Mouse (Mus musculus): ENCODE measurements around the gene Smcr8. TPM values are rescaled to one million over a fixed set of nuclear protein-coding genes. Genes with fewer than 3 reads are reported as not detected.

Gene Smcr8
- polyA plus RNA-seq, 1 experiment from 2014 or later = 8.0 TPM

DNA sequence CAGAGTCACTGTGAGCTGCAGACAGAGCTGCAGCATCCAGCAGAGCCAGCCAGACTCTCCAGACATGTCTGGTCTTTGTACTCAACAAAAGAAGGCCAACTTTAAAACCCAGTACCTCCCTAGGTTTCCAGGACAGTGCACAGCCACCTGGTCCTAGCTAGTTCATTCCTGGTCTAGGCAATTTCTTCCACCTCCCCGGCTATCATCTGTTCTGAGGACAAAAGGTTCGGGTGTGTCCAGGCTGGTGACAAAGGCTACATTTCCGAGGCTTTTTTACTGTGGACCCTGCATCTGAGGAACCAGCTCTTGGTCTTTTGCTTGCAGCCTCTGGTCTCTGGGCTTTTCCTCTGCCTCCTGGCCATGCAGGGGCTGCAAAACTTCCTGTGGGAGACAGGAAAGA, 37.0 kb upstream of the Smcr8 start:
- 77% methylated on average over 3 of the region's 3 CpGs for WGBS
- Histone ChIP-seq H3K36me3 (ENCODE audit: control insufficient read depth, insufficient read depth, low read length) (peaks cover 35% of the 10 kb centered on the region), H3K9ac (replicated peaks; ENCODE audit: low read depth, low read length) (no peak overlapping the region), H3K4me2 (ENCODE audit: low read depth, low read length) (no peak overlapping the region), H3K4me3 (ENCODE audit: low read depth, low read length) (no peak overlapping the region), H3K4me1 (ENCODE audit: control insufficient read depth, insufficient read depth, low read length) (no peaks in the 10 kb centered on the region), H3K9me3 (ENCODE audit: control insufficient read depth, low read length) (no peaks in the 10 kb centered on the region), H3K27me3 (ENCODE audit: control insufficient read depth, insufficient read depth, low read length) (no peaks in the 10 kb centered on the region), H3K27ac (ENCODE audit: low read depth, low read length) (no peak overlapping the region)
- ATAC-seq (ENCODE audit: low read depth) = no peak

DNA sequence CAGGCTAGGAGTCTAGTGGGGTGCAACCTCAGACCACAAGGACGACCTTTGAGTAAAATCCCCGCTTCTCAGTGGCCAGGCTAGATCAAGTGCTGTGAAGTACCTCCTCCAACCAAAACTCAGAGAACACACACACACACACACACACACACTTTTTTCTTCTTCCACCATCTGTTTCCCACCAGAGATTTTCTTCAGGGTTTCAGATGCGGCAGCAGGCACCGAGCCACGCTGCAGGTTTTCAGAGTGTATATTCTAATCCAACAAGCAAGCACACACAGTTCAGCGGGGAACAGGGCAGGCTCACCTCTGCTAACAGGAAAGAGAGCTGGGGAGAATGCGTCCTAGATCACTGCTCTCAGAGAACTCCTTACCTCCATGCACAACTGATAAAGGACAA, 21.8 kb upstream of the Smcr8 start:
- ATAC-seq (ENCODE audit: low read depth) = no peak
- Histone ChIP-seq H3K36me3 (ENCODE audit: control insufficient read depth, insufficient read depth, low read length) (peaks cover 21% of the 10 kb centered on the region; the same call in 1 of the 2 replicates), H3K4me1 (ENCODE audit: control insufficient read depth, insufficient read depth, low read length) (no peaks in the 10 kb centered on the region), H3K4me3 (ENCODE audit: low read depth, low read length) (no peak overlapping the region), H3K9ac (replicated peaks; ENCODE audit: low read depth, low read length) (no peak overlapping the region), H3K9me3 (ENCODE audit: control insufficient read depth, low read length) (no peaks in the 10 kb centered on the region), H3K27me3 (ENCODE audit: control insufficient read depth, insufficient read depth, low read length) (no peaks in the 10 kb centered on the region), H3K4me2 (ENCODE audit: low read depth, low read length) (no peak overlapping the region), H3K27ac (ENCODE audit: low read depth, low read length) (no peak overlapping the region)
- 96% methylated on average over 7 of the region's 7 CpGs for WGBS

DNA sequence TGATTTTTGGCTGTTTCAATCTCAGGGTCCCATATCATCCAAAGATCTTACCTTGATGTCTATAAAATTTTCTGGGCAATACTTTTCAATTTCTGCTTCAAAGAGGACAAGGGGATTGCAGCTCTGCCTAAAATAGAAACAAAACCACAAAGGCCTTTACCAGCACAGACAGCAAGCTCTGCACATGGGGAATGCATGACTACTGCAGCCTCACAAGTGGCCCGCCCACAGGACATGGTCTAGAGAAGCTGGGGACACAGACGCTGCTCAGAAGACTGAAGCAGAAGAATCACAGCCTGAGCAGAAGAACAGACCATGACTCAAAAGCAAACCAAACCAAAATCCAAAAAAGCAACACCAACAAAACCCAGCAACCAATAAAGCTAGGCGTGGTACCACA, 15.6 kb upstream of the Smcr8 start:
- Histone ChIP-seq H3K27ac (ENCODE audit: low read depth, low read length) (no peak overlapping the region), H3K4me2 (ENCODE audit: low read depth, low read length) (no peak overlapping the region), H3K4me1 (ENCODE audit: control insufficient read depth, insufficient read depth, low read length) (no peaks in the 10 kb centered on the region), H3K36me3 (ENCODE audit: control insufficient read depth, insufficient read depth, low read length) (peaks cover 4% of the 10 kb centered on the region; the same call in 1 of the 2 replicates), H3K9ac (replicated peaks; ENCODE audit: low read depth, low read length) (no peak overlapping the region), H3K27me3 (ENCODE audit: control insufficient read depth, insufficient read depth, low read length) (no peaks in the 10 kb centered on the region), H3K9me3 (ENCODE audit: control insufficient read depth, low read length) (no peaks in the 10 kb centered on the region), H3K4me3 (ENCODE audit: low read depth, low read length) (no peak overlapping the region)
- 97% methylated on average over 3 of the region's 3 CpGs for WGBS
- no peak for ATAC-seq (ENCODE audit: low read depth)

DNA sequence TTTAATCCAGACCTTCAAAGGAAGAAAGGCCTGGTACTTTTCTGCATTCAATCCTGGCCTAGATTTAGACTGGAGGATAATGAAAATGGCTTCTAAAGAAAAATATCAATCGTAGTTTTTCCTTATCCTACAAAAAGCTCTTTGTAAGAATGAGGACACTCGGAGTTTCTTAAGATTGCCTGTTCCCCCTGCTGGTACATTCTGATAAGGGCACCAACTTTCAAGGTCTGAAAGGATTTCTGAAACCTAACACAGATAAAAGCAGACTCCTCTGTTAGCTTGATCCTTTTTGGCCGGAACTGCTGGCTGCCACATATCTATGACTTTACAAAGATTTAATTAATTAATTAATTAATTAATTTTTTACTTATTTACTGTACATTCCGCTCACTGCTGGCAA, 10.4 kb upstream of the Smcr8 start:
- 96% methylated on average over 4 of the region's 4 CpGs for WGBS
- no peaks in the 10 kb centered on the region for H3K9me3 ChIP-seq (ENCODE audit: control insufficient read depth, low read length)
- no peaks in the 10 kb centered on the region for H3K4me1 ChIP-seq (ENCODE audit: control insufficient read depth, insufficient read depth, low read length)
- no peak overlapping the region for H3K4me3 ChIP-seq (ENCODE audit: low read depth, low read length)
- H3K27me3 ChIP-seq (ENCODE audit: control insufficient read depth, insufficient read depth, low read length) = no peaks in the 10 kb centered on the region
- ATAC-seq (ENCODE audit: low read depth) = no peak
- no peak overlapping the region for H3K4me2 ChIP-seq (ENCODE audit: low read depth, low read length)
- H3K27ac ChIP-seq (ENCODE audit: low read depth, low read length) = no peak overlapping the region
- no peak overlapping the region for H3K9ac ChIP-seq (replicated peaks; ENCODE audit: low read depth, low read length)
- H3K36me3 ChIP-seq (ENCODE audit: control insufficient read depth, insufficient read depth, low read length) = no peaks in the 10 kb centered on the region

DNA sequence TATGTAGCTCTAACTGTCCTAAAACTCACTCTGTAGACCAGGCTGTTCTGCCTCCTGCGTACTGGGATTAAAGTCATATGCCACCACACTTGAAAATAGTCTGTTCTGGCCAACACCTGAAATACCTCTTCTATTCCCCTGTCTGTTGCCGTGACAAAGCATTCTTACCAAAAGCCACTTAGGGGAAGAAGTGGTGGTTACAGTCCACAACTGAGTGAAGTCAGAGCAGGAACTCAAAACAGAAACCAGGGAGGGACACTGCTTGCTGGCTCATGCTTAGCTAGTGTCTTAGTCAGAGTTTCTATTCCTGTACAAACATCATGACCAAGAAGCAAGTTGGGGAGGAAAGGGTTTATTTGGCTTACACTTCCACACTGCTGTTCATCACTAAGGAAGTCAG, 8.0 kb upstream of the Smcr8 start:
- Histone ChIP-seq H3K27ac (ENCODE audit: low read depth, low read length) (no peak overlapping the region), H3K9ac (replicated peaks; ENCODE audit: low read depth, low read length) (no peak overlapping the region), H3K27me3 (ENCODE audit: control insufficient read depth, insufficient read depth, low read length) (no peaks in the 10 kb centered on the region), H3K4me3 (ENCODE audit: low read depth, low read length) (no peak overlapping the region), H3K4me1 (ENCODE audit: control insufficient read depth, insufficient read depth, low read length) (no peaks in the 10 kb centered on the region), H3K4me2 (ENCODE audit: low read depth, low read length) (no peak overlapping the region), H3K36me3 (ENCODE audit: control insufficient read depth, insufficient read depth, low read length) (no peaks in the 10 kb centered on the region), H3K9me3 (ENCODE audit: control insufficient read depth, low read length) (no peaks in the 10 kb centered on the region)
- ATAC-seq (ENCODE audit: low read depth) = no peak
- WGBS = 96% methylated on average over 2 of the region's 2 CpGs

DNA sequence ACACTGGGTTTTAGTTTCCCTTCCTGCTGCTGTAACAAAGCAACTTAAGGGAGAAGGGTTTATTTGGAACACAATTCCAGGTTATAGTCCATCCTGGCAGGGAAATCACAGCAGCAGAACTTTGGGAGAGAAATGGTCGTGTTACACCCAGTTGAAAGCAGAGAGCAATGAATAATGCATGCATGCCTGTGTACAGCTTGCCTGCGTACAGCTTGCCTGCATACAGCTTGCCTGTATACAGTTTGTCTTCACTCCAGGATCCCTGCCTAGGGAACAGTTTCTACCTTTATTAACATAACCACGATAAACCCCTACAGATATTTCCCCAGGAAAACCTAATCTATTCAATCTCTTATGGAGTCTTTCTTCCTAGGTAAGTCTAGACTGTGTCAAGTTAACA, 6.5 kb upstream of the Smcr8 start:
- H3K27ac ChIP-seq (ENCODE audit: low read depth, low read length) = no peak overlapping the region
- H3K9me3 ChIP-seq (ENCODE audit: control insufficient read depth, low read length) = no peaks in the 10 kb centered on the region
- H3K4me1 ChIP-seq (ENCODE audit: control insufficient read depth, insufficient read depth, low read length) = peaks cover 8% of the 10 kb centered on the region; the same call in 1 of the 2 replicates
- H3K9ac ChIP-seq (replicated peaks; ENCODE audit: low read depth, low read length) = no peak overlapping the region
- WGBS = 72% methylated on average over 3 of the region's 3 CpGs
- H3K4me3 ChIP-seq (ENCODE audit: low read depth, low read length) = no peak overlapping the region
- H3K4me2 ChIP-seq (ENCODE audit: low read depth, low read length) = no peak overlapping the region
- H3K27me3 ChIP-seq (ENCODE audit: control insufficient read depth, insufficient read depth, low read length) = no peaks in the 10 kb centered on the region
- ATAC-seq (ENCODE audit: low read depth) = no peak
- H3K36me3 ChIP-seq (ENCODE audit: control insufficient read depth, insufficient read depth, low read length) = no peaks in the 10 kb centered on the region

DNA sequence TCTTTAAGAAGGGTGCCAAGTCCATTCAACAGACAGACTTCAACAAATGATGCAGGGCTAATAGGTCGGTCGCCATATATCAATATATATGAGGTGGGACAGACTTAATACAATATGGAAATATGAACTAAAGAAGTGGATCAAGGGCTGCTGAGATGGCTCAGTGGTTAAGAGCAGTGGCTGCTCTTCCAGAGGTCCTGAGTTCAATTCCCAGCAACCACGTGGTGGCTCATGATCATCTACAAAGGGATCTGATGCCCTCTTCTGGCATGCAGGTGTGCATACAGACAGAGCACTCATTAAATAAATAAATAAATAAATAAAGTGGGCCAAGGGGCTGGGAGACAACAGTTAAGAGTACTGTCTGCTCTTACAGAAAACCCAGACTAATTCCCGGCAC, 5.2 kb upstream of the Smcr8 start:
- H3K4me2 ChIP-seq (ENCODE audit: low read depth, low read length) = no peak overlapping the region
- H3K27me3 ChIP-seq (ENCODE audit: control insufficient read depth, insufficient read depth, low read length) = no peaks in the 10 kb centered on the region
- ATAC-seq (ENCODE audit: low read depth) = no peak
- H3K27ac ChIP-seq (ENCODE audit: low read depth, low read length) = no peak overlapping the region
- peaks cover 14% of the 10 kb centered on the region; the same call in 1 of the 2 replicates for H3K4me1 ChIP-seq (ENCODE audit: control insufficient read depth, insufficient read depth, low read length)
- 77% methylated on average over 4 of the region's 4 CpGs for WGBS
- H3K9ac ChIP-seq (replicated peaks; ENCODE audit: low read depth, low read length) = no peak overlapping the region
- no peaks in the 10 kb centered on the region for H3K9me3 ChIP-seq (ENCODE audit: control insufficient read depth, low read length)
- H3K4me3 ChIP-seq (ENCODE audit: low read depth, low read length) = no peak overlapping the region
- H3K36me3 ChIP-seq (ENCODE audit: control insufficient read depth, insufficient read depth, low read length) = no peaks in the 10 kb centered on the region

DNA sequence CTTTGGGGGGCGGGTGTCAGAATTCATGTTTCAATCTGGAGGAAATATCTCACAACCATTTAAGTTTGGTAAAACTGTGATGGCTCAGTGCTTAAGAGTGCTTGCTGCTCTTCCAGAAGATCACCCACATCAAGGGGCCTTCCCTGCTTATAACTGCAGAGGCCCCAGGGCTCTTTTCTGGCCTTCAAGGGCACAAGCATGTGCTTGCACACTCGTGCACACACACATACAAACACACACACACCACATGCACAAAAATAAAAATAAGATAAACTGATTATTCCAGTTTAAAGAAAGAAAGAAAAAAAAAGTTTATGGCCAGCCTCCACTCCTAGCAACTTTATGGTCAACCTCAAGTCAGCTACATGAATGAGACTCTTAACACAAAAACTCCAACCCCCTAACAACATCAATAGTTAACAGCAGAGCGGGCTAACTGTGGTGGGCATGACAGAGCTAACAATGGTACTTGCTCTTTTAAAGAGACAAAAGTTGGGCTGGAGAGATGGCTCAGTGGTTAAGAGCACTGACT, 3.1 kb upstream of the Smcr8 start:
- no peaks in the 10 kb centered on the region for H3K36me3 ChIP-seq (ENCODE audit: control insufficient read depth, insufficient read depth, low read length)
- no peaks in the 10 kb centered on the region for H3K27me3 ChIP-seq (ENCODE audit: control insufficient read depth, insufficient read depth, low read length)
- no peak for ATAC-seq (ENCODE audit: low read depth)
- H3K9ac ChIP-seq (replicated peaks; ENCODE audit: low read depth, low read length) = no peak overlapping the region
- no peak overlapping the region for H3K4me3 ChIP-seq (ENCODE audit: low read depth, low read length)
- no peaks in the 10 kb centered on the region for H3K9me3 ChIP-seq (ENCODE audit: control insufficient read depth, low read length)
- H3K4me1 ChIP-seq (ENCODE audit: control insufficient read depth, insufficient read depth, low read length) = peaks cover 27% of the 10 kb centered on the region
- H3K4me2 ChIP-seq (ENCODE audit: low read depth, low read length) = no peak overlapping the region
- H3K27ac ChIP-seq (ENCODE audit: low read depth, low read length) = no peak overlapping the region
- WGBS = 85% methylated on average over 3 of the region's 3 CpGs

DNA sequence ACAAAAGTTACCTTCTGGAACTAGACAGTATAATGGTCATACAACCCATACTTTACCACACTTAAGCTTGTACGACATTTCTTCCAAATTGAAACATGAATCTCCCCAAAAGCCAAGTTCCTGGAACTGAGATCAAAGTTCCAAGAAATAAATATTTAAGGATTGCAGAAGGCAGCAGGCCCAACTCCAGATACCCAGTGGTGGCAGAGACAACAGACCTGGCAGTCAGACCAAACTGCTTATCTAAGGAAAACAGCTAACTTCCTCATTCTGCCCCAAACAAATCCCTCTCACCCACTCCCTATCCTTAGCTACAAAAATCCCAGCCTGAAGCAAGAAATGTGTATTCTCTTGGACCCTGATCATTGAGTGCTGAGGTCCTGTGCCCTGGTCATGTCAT, 2.5 kb upstream of the Smcr8 start:
- Histone ChIP-seq H3K4me3 (ENCODE audit: low read depth, low read length) (no peak overlapping the region), H3K27ac (ENCODE audit: low read depth, low read length) (no peak overlapping the region), H3K9ac (replicated peaks; ENCODE audit: low read depth, low read length) (no peak overlapping the region), H3K4me2 (ENCODE audit: low read depth, low read length) (no peak overlapping the region; the same call in 1 of the 2 replicates), H3K36me3 (ENCODE audit: control insufficient read depth, insufficient read depth, low read length) (no peaks in the 10 kb centered on the region), H3K9me3 (ENCODE audit: control insufficient read depth, low read length) (no peaks in the 10 kb centered on the region), H3K4me1 (ENCODE audit: control insufficient read depth, insufficient read depth, low read length) (peaks cover 33% of the 10 kb centered on the region), H3K27me3 (ENCODE audit: control insufficient read depth, insufficient read depth, low read length) (no peaks in the 10 kb centered on the region)
- ATAC-seq (ENCODE audit: low read depth) = no peak
- 93% methylated on average over 1 of the region's 1 CpGs for WGBS

Data from neural tube, embryonic 14.5 days (tissue).